Mouse (Mus musculus) stomach, embryonic 15.5 days (tissue): ENCODE measurements around the gene Kazald1. TPM values are rescaled to one million over a fixed set of nuclear protein-coding genes. Genes with fewer than 3 reads are reported as not detected.
A peak's percentile ranks its signal among the peaks of the same experiment; 100 is the strongest.

Experiments used
- ATAC-seq: fragments of 200-750 bp; cut with Nextera tagmentation; 2 replicates; pipeline ENCODE4 v1.8.0; 2017; ENCODE audit warnings: low read depth, moderate number of reproducible peaks, moderate TSS enrichment; ENCODE audit not compliant: insufficient read depth, low FRiP score
- H3K27ac ChIP-seq: fragments of 300-500 bp; sonication (generic); 2 replicates; pipeline ENCODE4 v1.5.1; 2015; ENCODE audit warnings: mild to moderate bottlenecking, inconsistent platforms
- H3K27me3 ChIP-seq: fragments of 300-500 bp; sonication (generic); replicated peaks from 2 replicates; pipeline ENCODE4 v1.6.1; 2015; ENCODE audit warnings: inconsistent platforms
- H3K36me3 ChIP-seq: fragments of 300-500 bp; sonication (generic); 2 replicates; pipeline ENCODE4 v1.6.1; 2015; ENCODE audit warnings: inconsistent platforms
- H3K4me1 ChIP-seq: fragments of 300-500 bp; sonication (generic); 2 replicates; pipeline ENCODE4 v1.6.1; 2015; ENCODE audit warnings: inconsistent platforms
- H3K4me2 ChIP-seq: fragments of 300-500 bp; sonication (generic); 2 replicates; pipeline ENCODE4 v1.6.1; 2015; ENCODE audit warnings: mild to moderate bottlenecking, inconsistent platforms
- H3K4me3 ChIP-seq: fragments of 300-500 bp; sonication (generic); replicated peaks from 2 replicates; pipeline ENCODE4 v1.5.1; 2015; ENCODE audit warnings: inconsistent platforms
- H3K9ac ChIP-seq: fragments of 300-500 bp; sonication (generic); 2 replicates; pipeline ENCODE4 v1.6.1; 2015; ENCODE audit warnings: inconsistent platforms
- H3K9me3 ChIP-seq: fragments of 300-500 bp; sonication (generic); 2 replicates; pipeline ENCODE4 v1.6.1; 2016; ENCODE audit warnings: inconsistent platforms
- WGBS: fragments of 180-500 bp; shearing (Covaris S2); methylation state at CpG from one replicate; pipeline ENCODE4 v1.1.7; 2015; 5-methylcytosine and 5-hydroxymethylcytosine counted together
- polyA plus RNA-seq: library from polyadenylated mRNA; unstranded; fragments of >200 nt; fragmentation: Nextera tagmentation; extraction: Ambion mirVana; gene quantifications from 2 replicates; pipeline ENCODE4 v1.2.1, GENCODE M21; 2015

Gene Kazald1
- polyA plus RNA-seq, 1 experiment from 2014 or later: 50.1 TPM

DNA sequence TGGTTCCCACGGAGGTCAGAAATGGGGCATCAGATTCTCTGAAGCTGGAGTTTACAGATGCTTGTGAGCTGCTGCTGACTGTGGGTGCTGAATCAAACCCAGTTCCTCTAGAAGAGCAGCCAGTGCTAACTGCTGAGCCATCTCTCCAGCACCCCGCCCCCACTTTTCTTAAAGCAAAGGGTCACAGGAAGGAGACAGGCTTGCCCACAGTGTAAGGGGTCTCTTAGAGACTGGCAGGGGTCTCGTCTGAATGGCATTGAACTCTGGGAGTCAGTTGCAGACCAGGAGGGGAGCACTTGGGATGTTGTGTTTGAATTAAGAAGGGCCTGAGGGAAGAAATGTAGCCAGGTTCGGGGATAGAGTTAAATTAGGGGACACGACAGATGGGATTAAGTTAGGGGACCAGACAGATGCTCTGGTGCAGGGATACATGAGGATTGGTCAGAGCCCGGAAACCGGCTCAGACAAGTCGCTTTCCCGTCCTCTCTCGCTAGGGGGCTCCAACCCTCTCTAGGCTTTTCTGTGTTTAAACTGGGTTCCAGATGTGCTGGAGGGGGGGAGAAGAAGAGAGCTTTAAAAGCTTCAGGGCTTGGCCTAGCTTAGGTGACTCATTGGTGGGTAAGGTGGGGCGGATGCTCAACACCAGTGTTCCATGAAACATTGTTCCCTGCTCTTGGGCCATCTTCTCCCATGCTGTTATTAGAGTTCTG is 7.0 kb downstream of the Kazald1 start:
- peaks cover 71% of the 10 kb centered on the region for H3K27me3 ChIP-seq

DNA sequence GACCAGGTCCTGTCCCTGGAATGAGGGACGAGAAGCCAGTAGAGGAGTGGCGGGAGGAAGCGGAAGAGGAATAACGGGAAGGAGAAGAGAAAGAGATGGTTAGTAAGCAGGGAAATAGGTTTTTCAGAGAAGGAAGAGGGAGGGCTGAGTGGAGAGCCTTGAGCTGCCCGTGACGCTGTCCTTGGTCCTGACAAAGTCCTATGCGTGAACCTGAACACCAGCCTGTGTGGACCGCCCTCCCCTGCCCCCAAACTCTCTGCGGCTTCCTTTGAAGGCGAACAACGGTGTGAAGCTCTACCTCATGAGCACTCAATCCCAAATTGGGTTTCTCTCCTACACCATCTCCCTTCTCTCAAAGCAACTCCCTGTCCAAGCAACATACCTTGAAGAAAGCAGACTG is 22.8 kb downstream of the Kazald1 start:
- no peak for ATAC-seq

More for the DNA sequence above, 7.0 kb downstream of the Kazald1 start:
- Histone ChIP-seq H3K4me3 (no peak overlapping the region), H3K4me2 (no peak overlapping the region), H3K9ac (no peak overlapping the region), H3K9me3 (no peaks in the 10 kb centered on the region), H3K36me3 (no peaks in the 10 kb centered on the region), H3K27ac (no peak overlapping the region), H3K4me1 (peaks cover 38% of the 10 kb centered on the region)
- no peak for ATAC-seq
- 19% methylated on average over 11 of the region's 11 CpGs for WGBS

DNA sequence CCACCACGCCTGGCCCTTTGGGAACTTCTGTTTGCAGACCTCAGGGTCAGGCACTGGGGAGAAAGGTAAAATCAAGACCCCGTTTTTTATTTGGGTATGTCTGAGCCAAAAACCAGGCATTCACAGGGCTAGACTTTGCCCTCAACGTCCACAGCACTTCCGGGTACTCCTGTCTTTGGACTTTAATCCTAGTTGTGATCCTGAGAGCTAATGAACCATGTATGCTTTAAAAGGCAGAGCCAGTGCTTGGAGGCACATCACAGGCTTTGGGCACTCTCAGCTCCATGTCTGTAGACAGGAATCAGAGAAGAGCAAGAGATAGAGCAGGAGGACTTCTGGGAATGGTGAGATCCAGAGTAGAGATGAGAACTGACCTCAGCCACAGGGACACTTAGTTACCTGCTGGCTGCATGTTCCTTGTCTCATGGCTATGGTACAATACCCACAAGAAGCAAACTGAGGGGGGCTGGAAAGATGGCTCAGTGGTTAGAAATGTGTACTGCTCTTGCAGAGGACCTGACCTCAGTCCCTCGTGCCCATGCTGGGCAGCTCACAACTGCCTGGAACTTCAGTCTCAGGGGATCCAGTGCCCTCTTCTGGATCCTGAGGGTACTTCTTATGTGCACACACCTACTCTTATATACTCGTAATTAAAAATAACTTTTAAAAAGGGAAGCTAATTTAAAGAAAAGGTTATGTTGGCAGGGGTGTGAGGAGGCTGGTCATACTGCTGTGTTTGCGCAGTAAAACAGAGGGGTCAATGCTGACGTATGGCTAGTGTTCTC is 25.6 kb downstream of the Kazald1 start:
- ATAC-seq: no peak
- no peak overlapping the region for H3K4me2 ChIP-seq

More for the DNA sequence above, 22.8 kb downstream of the Kazald1 start:
- Histone ChIP-seq H3K27ac (no peak overlapping the region), H3K9ac (no peak overlapping the region), H3K36me3 (no peaks in the 10 kb centered on the region), H3K27me3 (peaks cover 14% of the 10 kb centered on the region; the same call in 1 of the 2 replicates), H3K4me1 (no peaks in the 10 kb centered on the region), H3K9me3 (no peaks in the 10 kb centered on the region), H3K4me3 (no peak overlapping the region), H3K4me2 (no peak overlapping the region)
- 13% methylated on average over 11 of the region's 11 CpGs for WGBS

DNA sequence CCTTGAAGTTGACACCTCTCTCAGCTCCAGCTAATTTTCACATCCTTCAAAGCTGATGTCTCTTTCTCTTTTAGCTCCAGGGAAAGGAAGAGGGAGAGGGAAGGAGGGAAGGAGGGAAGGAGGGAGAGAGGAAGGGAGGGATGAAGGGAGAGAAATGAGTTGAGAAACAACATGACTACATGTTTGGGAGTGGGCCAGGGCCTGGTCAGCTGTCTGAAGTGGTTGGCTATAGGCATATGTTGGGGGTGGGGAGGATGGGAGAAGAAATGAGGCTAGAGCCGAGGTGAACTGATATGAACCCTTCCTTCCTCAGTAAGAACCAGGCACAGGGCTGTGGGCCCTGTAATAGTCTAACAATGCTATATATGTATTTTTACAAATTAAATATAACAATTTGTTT is 30.6 kb downstream of the Kazald1 start:
- ATAC-seq: no peak
- peaks cover 36% of the 10 kb centered on the region for H3K27me3 ChIP-seq
- no peak overlapping the region for H3K4me3 ChIP-seq
- 9% methylated on average over 1 of the region's 1 CpGs for WGBS
- H3K27ac ChIP-seq: no peak overlapping the region
- no peak overlapping the region for H3K4me2 ChIP-seq
- no peaks in the 10 kb centered on the region for H3K4me1 ChIP-seq
- no peaks in the 10 kb centered on the region for H3K36me3 ChIP-seq
- no peak overlapping the region for H3K9ac ChIP-seq
- no peaks in the 10 kb centered on the region for H3K9me3 ChIP-seq

More for the DNA sequence above, 25.6 kb downstream of the Kazald1 start:
- Histone ChIP-seq H3K9me3 (no peaks in the 10 kb centered on the region), H3K4me1 (no peaks in the 10 kb centered on the region), H3K9ac (no peak overlapping the region), H3K27me3 (peaks cover 40% of the 10 kb centered on the region), H3K27ac (no peak overlapping the region), H3K4me3 (no peak overlapping the region), H3K36me3 (no peaks in the 10 kb centered on the region)
- 69% methylated on average over 8 of the region's 8 CpGs for WGBS

DNA sequence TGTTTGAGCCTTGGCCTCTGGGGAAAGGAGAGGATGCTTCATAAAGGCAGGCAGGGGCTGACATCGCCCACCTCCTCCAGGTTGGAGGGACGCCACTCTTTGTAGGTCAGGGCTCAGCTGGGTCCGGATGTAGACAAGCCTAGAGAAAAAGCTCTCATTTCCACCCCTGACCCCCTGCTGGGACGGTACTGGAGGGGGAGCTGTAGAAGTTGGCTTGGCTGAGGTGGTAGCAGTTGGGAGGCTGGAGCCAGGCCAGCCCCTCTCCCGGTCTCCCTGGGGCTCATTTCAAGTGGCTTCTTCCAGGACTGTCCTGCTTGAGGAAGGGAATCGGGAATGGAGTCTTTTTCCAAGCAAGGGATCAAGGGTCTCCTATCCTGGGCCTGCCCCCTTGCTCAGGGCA is 31.6 kb downstream of the Kazald1 start:
- Histone ChIP-seq H3K4me1 (no peaks in the 10 kb centered on the region), H3K27ac (no peak overlapping the region), H3K9me3 (no peaks in the 10 kb centered on the region), H3K4me2 (no peak overlapping the region), H3K9ac (no peak overlapping the region), H3K4me3 (no peak overlapping the region), H3K27me3 (peaks cover 32% of the 10 kb centered on the region), H3K36me3 (no peaks in the 10 kb centered on the region)
- ATAC-seq: 0 out of 2 replicates have a peak, but pooled peaks have one; percentile 25
- 32% methylated on average over 6 of the region's 6 CpGs for WGBS

DNA sequence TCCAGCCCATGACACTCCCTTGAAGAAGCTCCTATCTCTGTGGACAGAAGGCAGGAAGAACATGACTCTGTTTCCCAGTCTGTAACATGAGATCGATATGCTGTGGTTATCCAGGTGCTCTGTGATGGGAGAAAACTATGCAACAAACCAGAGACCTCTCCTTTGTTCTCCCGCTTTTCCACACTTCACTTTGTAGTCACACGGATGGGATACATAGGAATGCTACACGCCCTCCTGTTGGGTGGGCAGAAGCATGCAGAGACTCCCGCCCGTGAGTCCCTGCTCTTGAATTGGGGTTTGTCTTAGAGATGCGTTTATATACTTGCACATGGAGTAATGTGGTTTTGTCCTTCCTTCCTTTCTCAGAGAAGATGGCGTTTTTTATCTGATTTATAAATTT is 35.6 kb downstream of the Kazald1 start:
- no peak for ATAC-seq
- Histone ChIP-seq H3K4me1 (peaks cover 9% of the 10 kb centered on the region), H3K36me3 (no peaks in the 10 kb centered on the region), H3K27me3 (0 out of 2 replicates have a peak, but pooled peaks cover 3% of the 10 kb centered on the region), H3K27ac (no peak overlapping the region), H3K4me3 (no peak overlapping the region), H3K9ac (no peak overlapping the region), H3K9me3 (no peaks in the 10 kb centered on the region), H3K4me2 (no peak overlapping the region)
- 65% methylated on average over 8 of the region's 8 CpGs for WGBS

DNA sequence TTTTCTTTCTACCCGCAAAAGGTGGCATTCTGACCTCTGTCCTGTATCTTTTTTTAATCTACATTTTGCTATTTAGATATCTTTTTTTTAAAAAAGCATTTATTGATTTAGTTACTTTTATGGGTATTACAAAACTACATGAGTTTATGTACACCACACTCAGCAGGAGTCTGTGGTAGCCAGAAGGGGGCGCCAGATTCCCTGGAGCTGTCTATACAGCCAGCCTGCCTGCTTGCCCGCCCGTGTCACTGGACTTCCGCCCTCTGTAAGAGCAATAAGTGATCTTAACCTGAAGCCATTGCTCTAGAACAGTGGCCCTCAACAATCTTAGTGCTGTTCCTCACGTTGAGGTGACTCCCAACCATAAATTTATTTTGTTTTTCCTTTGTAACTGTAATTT is 37.4 kb downstream of the Kazald1 start:
- Histone ChIP-seq H3K9ac (no peak overlapping the region), H3K36me3 (no peaks in the 10 kb centered on the region), H3K27ac (no peak overlapping the region), H3K4me3 (no peak overlapping the region), H3K9me3 (no peaks in the 10 kb centered on the region), H3K27me3 (0 out of 2 replicates have a peak, but pooled peaks cover 3% of the 10 kb centered on the region), H3K4me2 (no peak overlapping the region), H3K4me1 (peaks cover 9% of the 10 kb centered on the region)
- WGBS: 83% methylated on average over 6 of the region's 6 CpGs
- no peak for ATAC-seq

DNA sequence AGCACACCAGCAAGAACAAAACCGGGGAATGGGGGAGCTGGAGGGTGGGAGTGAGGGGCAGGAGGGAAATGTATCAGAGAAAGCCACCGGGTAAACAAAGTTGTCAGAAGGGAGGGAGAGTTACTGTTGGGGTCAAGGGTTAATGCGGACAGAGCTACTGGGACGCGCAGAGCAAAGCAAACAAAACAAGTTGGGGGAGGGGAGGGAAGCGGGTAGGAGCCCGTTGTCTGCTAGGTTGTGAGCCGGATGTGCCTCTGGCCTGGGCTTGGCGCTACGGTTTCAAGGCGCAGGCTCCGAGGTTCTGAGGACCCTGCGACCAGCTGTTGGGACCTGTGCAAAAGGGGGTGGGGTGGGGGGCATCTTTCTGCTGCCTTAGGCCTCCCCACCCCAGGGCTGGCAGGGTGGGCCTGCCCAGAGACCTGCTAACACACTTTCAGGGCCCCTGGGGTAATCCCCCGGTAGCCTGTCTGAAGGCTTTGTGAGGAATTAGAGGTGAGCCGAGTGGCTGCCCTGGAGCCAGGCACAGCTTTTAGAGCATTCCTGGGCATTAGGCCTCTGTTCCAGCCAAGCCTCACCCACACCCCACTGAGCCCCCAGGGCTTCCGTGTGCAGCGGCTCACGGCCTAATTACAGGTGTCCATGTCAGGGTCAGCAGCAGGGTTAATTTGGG is 38.9 kb downstream of the Kazald1 start:
- Histone ChIP-seq H3K27ac (no peak overlapping the region), H3K4me2 (no peak overlapping the region), H3K27me3 (0 out of 2 replicates have a peak, but pooled peaks cover 3% of the 10 kb centered on the region), H3K9ac (no peak overlapping the region), H3K4me1 (peaks cover 9% of the 10 kb centered on the region), H3K36me3 (no peaks in the 10 kb centered on the region), H3K4me3 (no peak overlapping the region), H3K9me3 (no peaks in the 10 kb centered on the region)
- peak; percentile 42; the same call in 1 of the 2 replicates for ATAC-seq
- WGBS: 5% methylated on average over 18 of the region's 18 CpGs

DNA sequence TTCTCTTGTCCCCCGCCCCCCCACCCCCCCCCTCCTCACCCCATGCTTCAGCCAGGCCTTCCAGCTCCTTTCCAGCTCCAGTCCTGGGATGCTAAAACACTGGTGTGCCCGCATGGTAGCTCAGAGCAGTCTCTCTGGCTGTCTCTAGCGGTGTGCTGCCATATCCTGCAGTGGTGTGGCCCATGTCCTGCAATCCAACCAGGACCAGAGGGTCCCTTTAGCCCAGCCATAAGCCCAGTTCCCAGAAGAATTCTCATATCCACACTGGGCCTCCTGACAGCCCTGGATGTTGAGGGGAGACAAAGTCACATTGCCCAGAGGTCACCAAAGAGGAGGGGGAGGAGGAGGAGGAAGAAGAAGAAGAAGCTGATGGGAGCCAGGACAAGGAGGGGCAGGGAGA is 39.7 kb downstream of the Kazald1 start:
- H3K27me3 ChIP-seq: 0 out of 2 replicates have a peak, but pooled peaks cover 3% of the 10 kb centered on the region
- ATAC-seq: peak; percentile 36; the same call in 1 of the 2 replicates
- no peak overlapping the region for H3K27ac ChIP-seq
- no peaks in the 10 kb centered on the region for H3K9me3 ChIP-seq
- peaks cover 9% of the 10 kb centered on the region for H3K4me1 ChIP-seq
- no peak overlapping the region for H3K4me2 ChIP-seq
- no peak overlapping the region for H3K9ac ChIP-seq
- H3K4me3 ChIP-seq: no peak overlapping the region
- WGBS: 72% methylated on average over 2 of the region's 3 CpGs
- no peaks in the 10 kb centered on the region for H3K36me3 ChIP-seq

DNA sequence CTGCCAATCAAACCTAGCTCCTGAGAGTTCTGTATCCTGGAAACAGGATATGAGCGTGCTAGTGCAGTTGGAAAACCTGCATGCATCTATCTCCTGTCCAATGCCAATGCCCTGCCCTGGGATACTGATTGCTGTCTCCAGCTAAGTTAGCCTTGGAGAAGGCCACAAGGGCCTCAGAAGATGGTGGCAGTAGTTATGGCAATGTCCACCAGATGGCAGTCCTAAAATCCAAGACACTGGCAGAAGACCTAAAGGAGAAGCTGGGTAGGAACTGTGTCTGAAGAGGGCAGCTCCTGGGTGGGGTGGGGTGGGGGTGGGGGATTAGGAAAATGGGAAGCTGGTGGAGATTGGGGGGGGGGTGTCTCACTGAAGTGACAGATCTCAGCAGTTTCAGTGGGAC is 41.8 kb downstream of the Kazald1 start:
- no peak overlapping the region for H3K4me2 ChIP-seq
- no peak for ATAC-seq
- no peaks in the 10 kb centered on the region for H3K36me3 ChIP-seq
- H3K4me1 ChIP-seq: peaks cover 9% of the 10 kb centered on the region
- no peak overlapping the region for H3K27ac ChIP-seq
- H3K9me3 ChIP-seq: no peaks in the 10 kb centered on the region
- no peak overlapping the region for H3K4me3 ChIP-seq
- WGBS: 50% methylated on average over 1 of the region's 1 CpGs
- no peak overlapping the region for H3K9ac ChIP-seq
- H3K27me3 ChIP-seq: peaks cover 3% of the 10 kb centered on the region; the same call in 1 of the 2 replicates
